Mouse (Mus musculus) CD4-positive naive resting alpha-beta T cell, adult 57 days (primary cell): ENCODE measurements around the gene Acbd6. TPM values are rescaled to one million over a fixed set of nuclear protein-coding genes. Genes with fewer than 3 reads are reported as not detected.

Experiments
- total RNA-seq: library from RNA; stranded (reverse); gene quantifications from one replicate; pipeline ENCODE4 v1.2.4, GENCODE M21; 2023

Acbd6 gene
- 70.7 TPM for total RNA-seq

GRCm38 (mm10) chr1:155558012-155558842 lies at the start of gene Acbd6:
Gene Acbd6 (plus strand): TSS chr1:155558120.

Other genes with a start within 250 kb of the Acbd6 start
- 49.5 TPM for gene Xpr1, start 140.7 kb upstream of the Acbd6 start, total RNA-seq
- gene Lhx4, start 193.6 kb downstream of the Acbd6 start, total RNA-seq, result not detected